Mouse (Mus musculus): ENCODE data around the gene Slc16a4.

Gene Slc16a4

GRCm38 (mm10) chr3:107360341-107360740 is 69.3 kb downstream of the Slc16a4 start:
- DNase-seq (ENCODE audit: low read depth) = no peak
